Mouse (Mus musculus): ENCODE measurements around the gene D5Ertd579e. TPM values are rescaled to one million over a fixed set of nuclear protein-coding genes. Genes with fewer than 3 reads are reported as not detected.
A peak's percentile ranks its signal among the peaks of the same experiment; 100 is the strongest.
"Not testable (repeated sequence)": the region's sequence is repeated elsewhere in the genome, so short reads cannot be mapped to it uniquely, and the experiment has no call there.

D5Ertd579e gene
- polyA plus RNA-seq, 1 experiment from 2014 or later: 27.8 TPM

- Histone ChIP-seq H3K9ac (ENCODE audit: low read depth, low read length) (no peak overlapping the region), H3K4me3 (ENCODE audit: low read depth, low read length) (no peak overlapping the region), H3K9me3 (replicated peaks; ENCODE audit: control insufficient read depth, low read length) (no peaks in the 10 kb centered on the region), H3K27me3 (ENCODE audit: control insufficient read depth, insufficient read depth, low read length) (no peaks in the 10 kb centered on the region), H3K4me2 (no peak overlapping the region), H3K36me3 (ENCODE audit: control insufficient read depth, insufficient read depth, low read length) (peaks cover 6% of the 10 kb centered on the region; the same call in 1 of the 2 replicates), H3K27ac (ENCODE audit: low read depth, low read length) (no peak overlapping the region), H3K4me1 (ENCODE audit: control insufficient read depth, insufficient read depth, low read length) (no peaks in the 10 kb centered on the region)
- ATAC-seq (replicated peaks; ENCODE audit: insufficient number of reproducible peaks, low FRiP score, low TSS enrichment): no peak
- 84% methylated on average over 8 of the region's 8 CpGs for WGBS (ENCODE audit: insufficient replicate concordance)
Measured at GRCm38 (mm10) chr5:36668572-36668971, 27.3 kb downstream of the D5Ertd579e start.

GRCm38 (mm10) chr5:36667986-36668385 is 27.8 kb downstream of the D5Ertd579e start:
- not testable (repeated sequence) for H3K27me3 ChIP-seq (ENCODE audit: control insufficient read depth, insufficient read depth, low read length); H3K9ac ChIP-seq (ENCODE audit: low read depth, low read length); H3K4me3 ChIP-seq (ENCODE audit: low read depth, low read length); H3K9me3 ChIP-seq (replicated peaks; ENCODE audit: control insufficient read depth, low read length); H3K4me1 ChIP-seq (ENCODE audit: control insufficient read depth, insufficient read depth, low read length); H3K36me3 ChIP-seq (ENCODE audit: control insufficient read depth, insufficient read depth, low read length); ATAC-seq (replicated peaks; ENCODE audit: insufficient number of reproducible peaks, low FRiP score, low TSS enrichment); H3K4me2 ChIP-seq; H3K27ac ChIP-seq (ENCODE audit: low read depth, low read length)
- WGBS (ENCODE audit: insufficient replicate concordance): 59% methylated on average over 2 of the region's 2 CpGs

DNA sequence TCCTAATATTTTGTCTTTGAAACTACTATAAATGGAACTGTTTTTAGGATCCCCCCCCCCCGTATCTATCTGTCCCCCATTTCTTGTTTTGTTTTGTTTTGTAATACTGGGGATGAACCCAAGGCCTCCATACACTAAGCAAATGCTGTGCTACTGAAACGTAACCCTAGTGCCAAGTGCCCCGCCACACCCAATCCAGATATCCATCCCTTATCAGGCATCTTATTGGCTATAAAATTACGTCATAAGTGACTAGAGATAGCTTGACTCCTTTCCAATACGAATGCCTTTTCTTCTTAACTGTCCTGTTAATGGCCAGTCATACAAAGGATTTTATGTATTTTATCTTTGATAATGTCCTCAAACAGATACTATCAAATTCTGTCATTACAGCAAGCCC is 28.7 kb downstream of the D5Ertd579e start:
- no peaks in the 10 kb centered on the region for H3K27me3 ChIP-seq (ENCODE audit: control insufficient read depth, insufficient read depth, low read length)
- ATAC-seq (replicated peaks; ENCODE audit: insufficient number of reproducible peaks, low FRiP score, low TSS enrichment): no peak
- H3K36me3 ChIP-seq (ENCODE audit: control insufficient read depth, insufficient read depth, low read length): peaks cover 2% of the 10 kb centered on the region; the same call in 1 of the 2 replicates

DNA sequence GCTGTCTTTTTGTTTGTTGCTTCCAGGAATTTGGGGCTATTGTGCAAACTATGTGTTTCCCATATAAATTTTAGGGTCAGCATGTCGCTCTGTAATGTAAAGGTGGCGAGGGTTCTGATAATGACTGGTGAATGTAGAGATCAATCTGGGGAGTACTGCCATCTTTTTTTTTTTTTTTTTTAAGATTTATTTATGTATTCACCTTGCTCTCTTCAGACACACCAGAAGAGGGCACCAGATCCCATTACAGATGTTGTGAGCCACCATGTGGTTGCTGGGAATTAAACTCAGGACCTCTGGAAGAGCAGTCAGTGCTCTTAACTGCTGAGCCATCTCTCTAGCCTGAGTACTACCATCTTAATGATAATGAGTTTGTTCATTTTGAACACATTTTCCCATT is 29.1 kb downstream of the D5Ertd579e start:
- not testable (repeated sequence) for H3K36me3 ChIP-seq (ENCODE audit: control insufficient read depth, insufficient read depth, low read length); H3K9ac ChIP-seq (ENCODE audit: low read depth, low read length); H3K4me3 ChIP-seq (ENCODE audit: low read depth, low read length); H3K27me3 ChIP-seq (ENCODE audit: control insufficient read depth, insufficient read depth, low read length); H3K4me1 ChIP-seq (ENCODE audit: control insufficient read depth, insufficient read depth, low read length); H3K9me3 ChIP-seq (replicated peaks; ENCODE audit: control insufficient read depth, low read length); H3K4me2 ChIP-seq; H3K27ac ChIP-seq (ENCODE audit: low read depth, low read length); ATAC-seq (replicated peaks; ENCODE audit: insufficient number of reproducible peaks, low FRiP score, low TSS enrichment)
- WGBS (ENCODE audit: insufficient replicate concordance): 87% methylated on average over 2 of the region's 2 CpGs

More for the DNA sequence above, 28.7 kb downstream of the D5Ertd579e start:
- Histone ChIP-seq H3K9me3 (replicated peaks; ENCODE audit: control insufficient read depth, low read length) (no peaks in the 10 kb centered on the region), H3K9ac (ENCODE audit: low read depth, low read length) (no peak overlapping the region), H3K4me1 (ENCODE audit: control insufficient read depth, insufficient read depth, low read length) (peaks cover 5% of the 10 kb centered on the region; the same call in 1 of the 2 replicates), H3K27ac (ENCODE audit: low read depth, low read length) (no peak overlapping the region), H3K4me2 (no peak overlapping the region), H3K4me3 (ENCODE audit: low read depth, low read length) (no peak overlapping the region)
- WGBS (ENCODE audit: insufficient replicate concordance): 94% methylated on average over 5 of the region's 5 CpGs

GRCm38 (mm10) chr5:36663329-36663728 is 32.5 kb downstream of the D5Ertd579e start:
- 54% methylated on average over 2 of the region's 2 CpGs for WGBS (ENCODE audit: insufficient replicate concordance)
- no peak for ATAC-seq (replicated peaks; ENCODE audit: insufficient number of reproducible peaks, low FRiP score, low TSS enrichment)
- no peaks in the 10 kb centered on the region for H3K9me3 ChIP-seq (replicated peaks; ENCODE audit: control insufficient read depth, low read length)
- H3K27ac ChIP-seq (ENCODE audit: low read depth, low read length): no peak overlapping the region
- no peaks in the 10 kb centered on the region for H3K36me3 ChIP-seq (ENCODE audit: control insufficient read depth, insufficient read depth, low read length)
- H3K4me3 ChIP-seq (ENCODE audit: low read depth, low read length): no peak overlapping the region
- H3K27me3 ChIP-seq (ENCODE audit: control insufficient read depth, insufficient read depth, low read length): no peaks in the 10 kb centered on the region
- peaks cover 5% of the 10 kb centered on the region; the same call in 1 of the 2 replicates for H3K4me1 ChIP-seq (ENCODE audit: control insufficient read depth, insufficient read depth, low read length)
- H3K4me2 ChIP-seq: no peak overlapping the region
- H3K9ac ChIP-seq (ENCODE audit: low read depth, low read length): no peak overlapping the region

DNA sequence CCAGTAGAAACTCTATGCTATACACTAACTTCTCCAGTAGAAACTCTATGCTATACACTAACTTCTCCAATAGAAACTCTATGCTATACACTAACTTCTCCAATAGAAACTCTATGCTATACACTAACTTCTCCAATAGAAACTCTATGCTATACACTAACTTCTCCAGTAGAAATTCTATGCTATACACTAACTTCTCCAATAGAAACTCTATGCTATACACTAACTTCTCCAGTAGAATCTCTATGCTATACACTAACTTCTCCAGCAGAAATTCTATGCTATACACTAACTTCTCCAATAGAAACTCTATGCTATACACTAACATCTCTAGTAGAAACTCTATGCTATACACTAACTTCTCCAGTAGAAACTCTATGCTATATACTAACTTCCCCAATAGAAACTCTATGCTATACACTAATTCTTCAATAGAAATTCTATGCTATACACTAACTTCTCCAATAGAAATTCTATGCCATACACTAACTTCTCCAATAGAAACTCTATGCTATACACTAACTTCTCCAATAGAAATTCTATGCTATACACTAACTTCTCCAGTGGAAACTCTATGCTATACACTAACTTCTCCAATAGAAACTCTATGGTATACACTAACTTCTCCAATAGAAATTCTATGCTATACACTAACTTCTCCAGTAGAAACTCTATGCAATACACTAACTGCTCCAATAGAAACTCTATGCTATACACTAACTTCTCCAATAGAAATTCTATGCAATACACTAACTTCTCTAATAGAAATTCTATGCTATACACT is 34.7 kb downstream of the D5Ertd579e start:
- not testable (repeated sequence) for ATAC-seq (replicated peaks; ENCODE audit: insufficient number of reproducible peaks, low FRiP score, low TSS enrichment)

DNA sequence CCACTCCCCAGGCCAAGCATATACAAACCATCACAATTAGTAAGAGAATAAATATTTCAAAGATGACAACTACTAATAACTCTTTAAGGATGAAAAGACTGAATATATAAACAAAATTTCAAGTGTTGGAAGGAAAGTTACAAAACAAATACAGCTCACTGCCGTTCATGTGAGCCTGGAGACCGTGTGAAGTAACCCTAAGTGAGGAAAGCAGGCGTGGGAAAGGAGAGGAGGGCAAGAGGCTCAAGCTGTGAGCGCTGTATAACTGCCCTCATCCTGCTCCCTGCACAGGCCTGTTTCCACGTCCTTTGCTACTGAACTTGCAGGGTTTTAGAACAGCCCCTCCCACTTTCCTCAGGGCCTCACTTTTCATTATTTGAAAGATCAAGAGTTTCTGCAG is 70.2 kb downstream of the D5Ertd579e start:
- no peak for ATAC-seq (replicated peaks; ENCODE audit: insufficient number of reproducible peaks, low FRiP score, low TSS enrichment)
- no peak overlapping the region for H3K27ac ChIP-seq (ENCODE audit: low read depth, low read length)
- no peaks in the 10 kb centered on the region for H3K27me3 ChIP-seq (ENCODE audit: control insufficient read depth, insufficient read depth, low read length)
- no peak overlapping the region for H3K9ac ChIP-seq (ENCODE audit: low read depth, low read length)
- peaks cover 10% of the 10 kb centered on the region for H3K4me1 ChIP-seq (ENCODE audit: control insufficient read depth, insufficient read depth, low read length)
- no peak overlapping the region for H3K4me3 ChIP-seq (ENCODE audit: low read depth, low read length)
- no peak overlapping the region for H3K4me2 ChIP-seq
- H3K9me3 ChIP-seq (replicated peaks; ENCODE audit: control insufficient read depth, low read length): no peaks in the 10 kb centered on the region
- WGBS (ENCODE audit: insufficient replicate concordance): 75% methylated on average over 5 of the region's 5 CpGs
- H3K36me3 ChIP-seq (ENCODE audit: control insufficient read depth, insufficient read depth, low read length): 0 out of 2 replicates have a peak, but pooled peaks cover 2% of the 10 kb centered on the region

More for the DNA sequence above, 34.7 kb downstream of the D5Ertd579e start:
- not testable (repeated sequence) for H3K4me1 ChIP-seq (ENCODE audit: control insufficient read depth, insufficient read depth, low read length); H3K27ac ChIP-seq (ENCODE audit: low read depth, low read length); H3K4me2 ChIP-seq; H3K36me3 ChIP-seq (ENCODE audit: control insufficient read depth, insufficient read depth, low read length); H3K27me3 ChIP-seq (ENCODE audit: control insufficient read depth, insufficient read depth, low read length); H3K9me3 ChIP-seq (replicated peaks; ENCODE audit: control insufficient read depth, low read length); H3K9ac ChIP-seq (ENCODE audit: low read depth, low read length); H3K4me3 ChIP-seq (ENCODE audit: low read depth, low read length)

DNA sequence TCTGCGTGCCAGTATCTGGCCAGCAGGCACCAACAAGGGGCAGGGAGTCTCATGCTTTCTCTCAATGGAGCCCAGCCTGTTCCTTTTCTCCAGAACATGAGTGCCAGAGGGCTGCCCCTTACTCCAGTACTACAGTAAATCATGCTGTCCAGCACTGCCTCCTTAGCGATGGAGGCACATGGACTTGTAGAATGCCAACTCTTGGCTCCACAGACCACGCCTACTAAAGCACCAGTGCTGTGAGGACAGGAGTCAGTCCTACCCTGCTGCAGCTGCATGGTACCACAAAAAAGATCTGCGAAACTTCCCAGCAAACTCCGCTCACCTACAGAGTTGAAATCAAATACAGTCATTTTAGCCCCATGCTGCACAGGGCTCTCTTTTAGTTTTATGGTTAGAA is 72.2 kb downstream of the D5Ertd579e start:
- no peak overlapping the region for H3K4me2 ChIP-seq
- no peak for ATAC-seq (replicated peaks; ENCODE audit: insufficient number of reproducible peaks, low FRiP score, low TSS enrichment)
- no peaks in the 10 kb centered on the region for H3K9me3 ChIP-seq (replicated peaks; ENCODE audit: control insufficient read depth, low read length)
- peaks cover 21% of the 10 kb centered on the region for H3K4me1 ChIP-seq (ENCODE audit: control insufficient read depth, insufficient read depth, low read length)
- H3K27me3 ChIP-seq (ENCODE audit: control insufficient read depth, insufficient read depth, low read length): no peaks in the 10 kb centered on the region
- 0 out of 2 replicates have a peak, but pooled peaks cover 2% of the 10 kb centered on the region for H3K36me3 ChIP-seq (ENCODE audit: control insufficient read depth, insufficient read depth, low read length)
- 92% methylated on average over 5 of the region's 5 CpGs for WGBS (ENCODE audit: insufficient replicate concordance)
- H3K9ac ChIP-seq (ENCODE audit: low read depth, low read length): no peak overlapping the region
- no peak overlapping the region for H3K27ac ChIP-seq (ENCODE audit: low read depth, low read length)
- H3K4me3 ChIP-seq (ENCODE audit: low read depth, low read length): no peak overlapping the region

DNA sequence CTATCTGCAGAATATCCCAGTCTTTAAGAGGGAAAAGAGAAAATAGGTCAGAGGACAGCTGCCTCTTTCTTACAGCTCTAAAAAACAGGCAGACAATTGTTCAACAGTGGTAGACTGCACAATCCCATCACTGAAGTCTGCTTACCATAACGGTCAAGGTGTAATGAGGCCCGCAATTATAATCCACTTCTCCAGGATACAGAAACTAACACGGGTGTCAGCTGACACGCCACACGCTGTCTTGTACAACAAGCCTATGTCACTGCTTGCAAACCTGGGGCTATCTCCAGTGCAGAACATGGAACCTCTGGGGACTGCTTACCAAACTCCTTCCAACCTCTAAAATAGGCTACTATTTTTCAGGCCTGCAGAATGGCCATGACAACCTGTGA is 74.8 kb downstream of the D5Ertd579e start:
- Histone ChIP-seq H3K27me3 (ENCODE audit: control insufficient read depth, insufficient read depth, low read length) (no peaks in the 10 kb centered on the region), H3K9ac (ENCODE audit: low read depth, low read length) (peak overlapping the region; percentile 56; the same call in 1 of the 2 replicates), H3K4me1 (ENCODE audit: control insufficient read depth, insufficient read depth, low read length) (peaks cover 21% of the 10 kb centered on the region), H3K4me3 (ENCODE audit: low read depth, low read length) (peak overlapping the region; percentile 21; the same call in 1 of the 2 replicates), H3K9me3 (replicated peaks; ENCODE audit: control insufficient read depth, low read length) (no peaks in the 10 kb centered on the region), H3K4me2 (peak overlapping the region; percentile 55), H3K27ac (ENCODE audit: low read depth, low read length) (peak overlapping the region; percentile 95), H3K36me3 (ENCODE audit: control insufficient read depth, insufficient read depth, low read length) (peaks cover 12% of the 10 kb centered on the region)
- WGBS (ENCODE audit: insufficient replicate concordance): 47% methylated on average over 5 of the region's 5 CpGs
- 0 out of 2 replicates have a peak, but pooled peaks have one; percentile 63 for ATAC-seq (replicated peaks; ENCODE audit: insufficient number of reproducible peaks, low FRiP score, low TSS enrichment)

All from heart, embryonic 11.5 days (tissue).